Mouse (Mus musculus): ENCODE results near the gene Camta2.

DNA sequence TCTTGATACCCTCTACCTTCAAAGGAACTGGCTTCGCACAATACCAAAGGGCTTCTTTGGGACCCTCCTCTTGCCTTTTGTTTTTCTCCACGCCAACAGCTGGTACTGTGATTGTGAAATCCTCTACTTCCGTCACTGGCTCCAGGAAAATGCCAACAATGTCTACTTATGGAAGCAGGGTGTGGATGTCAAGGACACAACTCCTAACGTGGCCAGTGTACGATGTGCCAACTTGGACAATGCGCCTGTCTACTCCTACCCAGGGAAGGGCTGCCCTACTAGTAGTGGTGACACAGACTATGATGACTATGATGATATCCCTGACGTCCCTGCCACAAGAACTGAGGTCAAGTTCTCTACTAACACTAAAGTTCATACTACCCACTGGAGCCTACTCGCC lies 47.9 kb downstream of the Camta2 start:
- no peak for TF ChIP-seq CTCF (IDR thresholded peaks at IDR 0.05; ENCODE audit: low read depth)
- no peak for TF ChIP-seq EP300 (optimal IDR thresholded peaks at IDR 0.05)
